8 mouse cellular contexts compared by ENCODE assay signal in genomic region chr1:78488427-78488751, GRCm38 (mm10). TPM values are rescaled to one million over a fixed set of nuclear protein-coding genes. Genes with fewer than 3 reads are reported as not detected.
DNase-seq lines count a peak whose midpoint lies in the region; ATAC-seq and TF ChIP-seq lines count a peak whose summit lies in the region.

No protein-coding gene starts in this region.

- H3K27me3 ChIP-seq in lung, postnatal 0 days (replicated peaks; ENCODE audit: insufficient read depth, low read length), result no peaks in the 10 kb centered on the region
- peaks cover 3% of the 10 kb centered on the region; the same call in 1 of the 2 replicates for H3K27me3 ChIP-seq in forebrain, embryonic 12.5 days
- no peaks in the 10 kb centered on the region for H3K27me3 ChIP-seq in limb, embryonic 14.5 days (ENCODE audit: control insufficient read depth, insufficient read depth, low read length)
- no peaks in the 10 kb centered on the region for H3K27me3 ChIP-seq in small intestine, adult 2 months (ENCODE audit: control insufficient read depth, insufficient read depth, low read length)

- no peaks in the 10 kb centered on the region for H3K9me3 ChIP-seq in lung, postnatal 0 days (ENCODE audit: low read length)
- no peaks in the 10 kb centered on the region for H3K9me3 ChIP-seq in forebrain, embryonic 12.5 days
- H3K9me3 ChIP-seq in limb, embryonic 14.5 days (ENCODE audit: control insufficient read depth, low read length), result no peaks in the 10 kb centered on the region

- DNase-seq in lung, postnatal 0 days (ENCODE audit: low spot score), result no peak
- no peak for DNase-seq in lung, postnatal 14 days
- no peak for DNase-seq in limb, embryonic 14.5 days (ENCODE audit: low spot score)
- no peak for DNase-seq in right cerebral cortex, postnatal 14 days
- DNase-seq in gastrocnemius, adult 18-20 months (ENCODE audit: low spot score), result no peak
- no peak for DNase-seq in cerebellum, postnatal 10 days

- peak overlapping the region; percentile 90 for H3K4me3 ChIP-seq in lung, postnatal 0 days (ENCODE audit: low read depth, low read length)
- peak overlapping the region; percentile 96 for H3K4me3 ChIP-seq in forebrain, embryonic 12.5 days (replicated peaks)
- peak overlapping the region; percentile 96 for H3K4me3 ChIP-seq in limb, embryonic 14.5 days (replicated peaks; ENCODE audit: low read length)
- H3K4me3 ChIP-seq in small intestine, adult 2 months (ENCODE audit: low read depth, low read length), result peak overlapping the region; percentile 77

- no peaks in the 10 kb centered on the region for H3K36me3 ChIP-seq in lung, postnatal 0 days (ENCODE audit: insufficient read depth, low read length)
- H3K36me3 ChIP-seq in forebrain, embryonic 12.5 days (replicated peaks), result no peaks in the 10 kb centered on the region
- peaks cover 12% of the 10 kb centered on the region; the same call in 1 of the 2 replicates for H3K36me3 ChIP-seq in limb, embryonic 14.5 days (ENCODE audit: control insufficient read depth, insufficient read depth, low read length)
- no peaks in the 10 kb centered on the region for H3K36me3 ChIP-seq in small intestine, adult 2 months (ENCODE audit: control insufficient read depth, insufficient read depth, low read length)

- H3K27ac ChIP-seq in lung, postnatal 0 days (ENCODE audit: low read length), result peak overlapping the region; percentile 81
- 0 out of 2 replicates have a peak overlapping the region, but pooled peaks have one; percentile 36 for H3K27ac ChIP-seq in forebrain, embryonic 12.5 days
- H3K27ac ChIP-seq in limb, embryonic 14.5 days (replicated peaks; ENCODE audit: low read depth, low read length), result peak overlapping the region; percentile 79
- H3K27ac ChIP-seq in small intestine, adult 2 months (ENCODE audit: insufficient read depth, low read depth, low read length), result peak overlapping the region; percentile 75

- ATAC-seq in lung, postnatal 0 days, result no peak
- peak; percentile 40; the same call in 1 of the 2 replicates for ATAC-seq in forebrain, embryonic 12.5 days (ENCODE audit: low FRiP score)
- ATAC-seq in limb, embryonic 14.5 days (ENCODE audit: low FRiP score, low read depth), result no peak

- WGBS in lung, postnatal 0 days, result under 1% methylated on average over 28 of the region's 28 CpGs
- under 1% methylated on average over 28 of the region's 28 CpGs for WGBS in forebrain, embryonic 12.5 days
- WGBS in limb, embryonic 14.5 days, result under 1% methylated on average over 28 of the region's 28 CpGs
- under 1% methylated on average over 28 of the region's 28 CpGs for WGBS in small intestine, adult 2 months

- TF ChIP-seq CTCF in lung, postnatal 0 days (IDR thresholded peaks at IDR 0.05), result no peak
- no peak for TF ChIP-seq CTCF in small intestine, adult 2 months (IDR thresholded peaks at IDR 0.05; ENCODE audit: extremely low read depth, insufficient read length, insufficient replicate concordance, low read depth, low read length)

- no peak for TF ChIP-seq EP300 in lung, postnatal 0 days (IDR thresholded peaks at IDR 0.05)

- TF ChIP-seq POLR2A in limb, embryonic 14.5 days (IDR thresholded peaks at IDR 0.05; ENCODE audit: borderline replicate concordance, extremely low read depth, insufficient read depth, insufficient read length), result no peak
- no peak for TF ChIP-seq POLR2A in small intestine, adult 2 months (IDR thresholded peaks at IDR 0.05; ENCODE audit: low read depth, low read length)

- H3K9ac ChIP-seq in lung, postnatal 0 days (replicated peaks; ENCODE audit: low read depth), result peak overlapping the region; percentile 85
- peak overlapping the region; percentile 79 for H3K9ac ChIP-seq in forebrain, embryonic 12.5 days
- peak overlapping the region; percentile 82 for H3K9ac ChIP-seq in limb, embryonic 14.5 days (ENCODE audit: low read depth, low read length, severe bottlenecking)

- H3K4me1 ChIP-seq in lung, postnatal 0 days (ENCODE audit: insufficient read depth, low read depth, low read length), result no peaks in the 10 kb centered on the region
- H3K4me1 ChIP-seq in forebrain, embryonic 12.5 days, result peaks cover 20% of the 10 kb centered on the region
- H3K4me1 ChIP-seq in limb, embryonic 14.5 days (ENCODE audit: control insufficient read depth, insufficient read depth, low read length), result peaks cover 13% of the 10 kb centered on the region; the same call in 1 of the 2 replicates
- H3K4me1 ChIP-seq in small intestine, adult 2 months (ENCODE audit: control insufficient read depth, insufficient read depth, insufficient read length, low read length), result peaks cover 12% of the 10 kb centered on the region; the same call in 1 of the 2 replicates

- peak overlapping the region; percentile 74 for H3K4me2 ChIP-seq in lung, postnatal 0 days (replicated peaks; ENCODE audit: low read depth, low read length)
- peak overlapping the region; percentile 90 for H3K4me2 ChIP-seq in forebrain, embryonic 12.5 days
- H3K4me2 ChIP-seq in limb, embryonic 14.5 days (replicated peaks; ENCODE audit: low read depth, low read length, severe bottlenecking), result peak overlapping the region; percentile 81

RNA-seq across cellular contexts. Expression of gene Farsb, which starts 0.3 kb away (rescaled TPM):
- polyA plus RNA-seq in lung, postnatal 0 days (2015; fragmentation: Nextera tagmentation; extraction: Ambion mirVana), result 41.8 and 45.6 TPM in 2 replicates
- polyA plus RNA-seq in forebrain, embryonic 12.5 days (2016; fragmentation: Nextera tagmentation; extraction: Ambion mirVana), result 136 and 139 TPM in 2 replicates
- polyA plus RNA-seq in limb, embryonic 14.5 days (2012; rRNA removed), result 49.6 and 60.3 TPM in 2 replicates
- 124 and 131 TPM in 2 replicates for polyA plus RNA-seq in limb, embryonic 14.5 days (2014; fragmentation: Nextera tagmentation; extraction: Ambion mirVana)
- polyA plus RNA-seq in small intestine, adult 2 months (2012; rRNA removed), result 4.8 and 8.1 TPM in 2 replicates
- 10 to 100 TPM; 53.3 to 57.7 TPM for total RNA-seq in gastrocnemius, adult 18-20 months (2021)

RNA-seq across cellular contexts. Expression of gene Mogat1, which starts 22.4 kb away (rescaled TPM):
- polyA plus RNA-seq in lung, postnatal 0 days (2015; fragmentation: Nextera tagmentation; extraction: Ambion mirVana), result 0.88 and 1.2 TPM in 2 replicates
- polyA plus RNA-seq in forebrain, embryonic 12.5 days (2016; fragmentation: Nextera tagmentation; extraction: Ambion mirVana), result not detected in 2 replicates
- 0.18 and 0.41 TPM in 2 replicates for polyA plus RNA-seq in limb, embryonic 14.5 days (2012; rRNA removed)
- polyA plus RNA-seq in limb, embryonic 14.5 days (2014; fragmentation: Nextera tagmentation; extraction: Ambion mirVana), result 0.37 and 0.54 TPM in 2 replicates
- polyA plus RNA-seq in small intestine, adult 2 months (2012; rRNA removed), result 1.7 and 9.1 TPM in 2 replicates
- not detected for total RNA-seq in gastrocnemius, adult 18-20 months (2021)

RNA-seq across cellular contexts. Expression of gene BC035947, which starts 23.6 kb away (rescaled TPM):
- polyA plus RNA-seq in lung, postnatal 0 days (2015; fragmentation: Nextera tagmentation; extraction: Ambion mirVana), result 0.17 TPM in 1 of 2 replicates, not detected in the other
- 0.38 and 0.42 TPM in 2 replicates for polyA plus RNA-seq in forebrain, embryonic 12.5 days (2016; fragmentation: Nextera tagmentation; extraction: Ambion mirVana)
- 0.58 and 0.72 TPM in 2 replicates for polyA plus RNA-seq in limb, embryonic 14.5 days (2012; rRNA removed)
- polyA plus RNA-seq in limb, embryonic 14.5 days (2014; fragmentation: Nextera tagmentation; extraction: Ambion mirVana), result 0.06 and 0.33 TPM in 2 replicates
- polyA plus RNA-seq in small intestine, adult 2 months (2012; rRNA removed), result 0.03 and 2.1 TPM in 2 replicates
- not detected for total RNA-seq in gastrocnemius, adult 18-20 months (2021)
